Mouse (Mus musculus) cerebellum, adult 2 months (tissue): Measurements from ENCODE around the gene 9930021J03Rik. TPM values are rescaled to one million over a fixed set of nuclear protein-coding genes. Genes with fewer than 3 reads are reported as not detected.

Experiments
- DNase-seq, 2 experiments: peaks; one replicate each; pipeline ENCODE4 v3.0.0; 2021
- H3K27ac ChIP-seq: fragments of 200-500 bp; 2 replicates; pipeline ENCODE4 v1.5.1; 2012; ENCODE audit warnings: low read length, control low read depth, inconsistent platforms; ENCODE audit not compliant: insufficient read depth
- H3K27me3 ChIP-seq: fragments of 200-500 bp; 2 replicates; pipeline ENCODE4 v1.6.1; 2012; ENCODE audit warnings: inconsistent platforms, mild to moderate bottlenecking, low read length, moderate library complexity; ENCODE audit not compliant: control insufficient read depth, insufficient read depth
- H3K4me1 ChIP-seq: fragments of 200-500 bp; 2 replicates; pipeline ENCODE4 v1.6.1; 2011; ENCODE audit warnings: low read length; ENCODE audit not compliant: control insufficient read depth, insufficient read depth
- H3K4me3 ChIP-seq: fragments of 200-500 bp; replicated peaks from 2 replicates; pipeline ENCODE3; 2011; ENCODE audit warnings: mild to moderate bottlenecking, low read depth, low read length, control low read depth; ENCODE audit not compliant: insufficient read depth
- CTCF ChIP-seq: fragments of 200-500 bp; IDR thresholded peaks from 2 replicates; pipeline ENCODE4 v1.5.1; 2011; ENCODE audit warnings: low read depth, mild to moderate bottlenecking, control low read depth, low read length, moderate library complexity, borderline replicate concordance; ENCODE audit not compliant: insufficient read depth
- POLR2A ChIP-seq: fragments of 200-500 bp; IDR thresholded peaks from 2 replicates; pipeline ENCODE4 v1.6.1; 2011; ENCODE audit warnings: low read length, control low read depth, borderline replicate concordance; ENCODE audit not compliant: insufficient read depth
- WGBS: fragments of 180-500 bp; shearing (Covaris S2); methylation state at CpG from one replicate; pipeline ENCODE4 v1.1.7; 2018; 5-methylcytosine and 5-hydroxymethylcytosine counted together
- polyA plus RNA-seq: library from polyadenylated mRNA; depleted of rRNA; stranded (reverse); fragments of >200 nt; gene quantifications from 2 replicates; pipeline ENCODE4 v1.2.3, GENCODE M21; 2012

9930021J03Rik gene
- polyA plus RNA-seq, 1 experiment, result 25.6 TPM

DNA sequence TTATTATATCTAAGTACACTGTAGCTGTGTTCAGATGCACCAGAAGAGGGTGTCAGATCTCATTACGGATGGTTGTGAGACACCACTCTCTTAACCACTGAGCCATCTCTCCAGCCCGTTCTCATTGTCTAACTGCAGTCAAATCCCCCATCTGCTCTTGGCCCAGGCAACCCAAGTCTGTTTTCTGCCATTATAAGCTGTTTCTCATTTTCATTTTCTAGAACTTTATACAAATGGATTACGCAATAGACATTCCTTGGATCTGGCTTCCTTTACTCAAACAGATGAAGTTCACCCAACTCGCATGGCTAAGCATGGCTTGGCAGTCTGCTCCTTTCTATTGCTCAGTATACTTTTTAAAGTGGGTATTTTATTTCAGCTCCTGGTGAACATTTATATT, 34.9 kb upstream of the 9930021J03Rik start:
- H3K27ac ChIP-seq, result no peak overlapping the region
- H3K4me1 ChIP-seq, result no peaks in the 10 kb centered on the region
- TF ChIP-seq POLR2A (no peak), CTCF (no peak)
- H3K4me3 ChIP-seq, result no peak overlapping the region
- no peaks in the 10 kb centered on the region for H3K27me3 ChIP-seq
- WGBS, result 55% methylated on average over 4 of the region's 4 CpGs
- DNase-seq, result no peak

DNA sequence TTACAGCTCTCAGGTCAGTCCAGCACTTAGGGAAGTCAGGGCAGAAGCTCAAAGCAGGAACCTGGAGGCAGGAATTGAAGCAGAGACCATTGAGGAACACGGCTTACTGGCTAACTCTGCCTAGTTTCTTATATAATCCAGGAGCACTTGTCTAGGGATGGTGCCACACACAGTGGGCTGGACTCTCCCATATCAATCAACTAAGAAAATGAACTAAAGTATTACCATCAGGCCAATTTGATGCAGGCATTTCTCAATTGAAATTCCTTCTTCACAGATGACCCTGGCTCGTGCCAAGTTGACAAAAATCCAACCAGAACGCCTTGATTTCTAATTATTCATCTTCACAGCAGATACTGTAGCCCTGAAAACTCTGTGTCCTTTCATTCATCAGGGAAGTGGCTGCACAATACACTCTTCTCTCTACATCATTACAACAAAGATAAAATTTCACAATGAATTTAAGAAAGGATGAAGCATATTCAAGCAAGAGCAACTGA, 32.9 kb upstream of the 9930021J03Rik start:
- H3K27ac ChIP-seq, result no peak overlapping the region
- WGBS, result 32% methylated on average over 3 of the region's 3 CpGs
- no peak for TF ChIP-seq POLR2A
- no peak for TF ChIP-seq CTCF

DNA sequence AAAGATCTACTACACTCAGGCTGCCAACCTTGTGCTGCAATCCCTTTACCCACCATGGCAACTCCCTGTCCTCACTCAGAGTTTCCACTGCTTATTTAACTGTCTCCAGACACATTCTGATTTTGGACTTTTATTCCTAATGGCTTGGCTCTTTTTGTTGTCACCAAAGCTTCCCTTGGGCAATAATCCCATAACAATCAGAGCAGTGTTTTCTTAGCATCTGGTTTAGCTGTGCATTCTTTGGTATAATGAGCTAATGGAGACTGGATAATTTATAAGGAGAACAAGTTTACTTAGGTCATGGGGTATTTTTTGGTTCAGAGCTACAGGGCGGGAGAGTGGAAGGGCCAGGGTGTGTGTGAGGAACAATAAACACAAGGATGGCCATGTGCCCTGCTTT, 32.4 kb upstream of the 9930021J03Rik start:
- no peak overlapping the region for H3K4me3 ChIP-seq
- H3K27ac ChIP-seq, result no peak overlapping the region
- H3K27me3 ChIP-seq, result no peaks in the 10 kb centered on the region
- DNase-seq, result no peak
- no peaks in the 10 kb centered on the region for H3K4me1 ChIP-seq
- WGBS, result 82% methylated on average over 1 of the region's 1 CpGs
- no peak for TF ChIP-seq CTCF
- no peak for TF ChIP-seq POLR2A

More for the DNA sequence above, 32.9 kb upstream of the 9930021J03Rik start:
- Histone ChIP-seq H3K4me3 (no peak overlapping the region), H3K27me3 (no peaks in the 10 kb centered on the region), H3K4me1 (no peaks in the 10 kb centered on the region)
- no peak for DNase-seq

DNA sequence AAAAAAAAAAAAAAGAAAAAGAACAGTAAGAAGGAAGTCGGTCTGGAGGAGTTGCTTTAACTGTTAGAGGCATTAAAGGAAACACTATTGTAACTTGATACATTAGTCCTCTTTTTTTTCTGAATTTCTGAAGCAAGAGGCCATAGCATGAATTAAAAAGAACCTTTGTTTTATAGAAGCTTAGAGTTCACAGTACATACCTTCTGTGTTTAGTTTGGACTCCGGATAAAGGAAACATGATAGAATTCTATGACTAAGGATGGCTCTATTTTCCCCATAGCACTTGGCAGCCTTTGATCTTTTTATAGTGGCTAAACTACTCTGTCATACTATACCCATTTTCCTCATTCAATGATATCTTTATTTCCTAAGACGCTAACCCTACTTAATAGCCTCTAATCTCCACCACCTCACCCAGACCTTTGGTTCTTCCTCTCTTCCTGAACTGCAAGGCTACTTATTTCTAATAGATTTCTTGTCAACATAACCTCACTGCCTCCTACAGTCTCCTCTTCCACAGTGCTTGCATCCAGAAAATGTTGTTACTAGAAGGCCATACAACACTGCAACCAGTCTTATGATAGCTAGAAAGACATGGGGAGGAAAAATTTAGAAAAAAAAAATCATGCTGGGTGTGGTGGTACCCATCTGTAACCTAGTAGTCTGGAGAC, 29.7 kb upstream of the 9930021J03Rik start:
- no peak for DNase-seq
- 76% methylated on average over 3 of the region's 3 CpGs for WGBS
- Histone ChIP-seq H3K4me3 (no peak overlapping the region), H3K27me3 (no peaks in the 10 kb centered on the region), H3K4me1 (no peaks in the 10 kb centered on the region), H3K27ac (no peak overlapping the region)
- no peak for TF ChIP-seq POLR2A
- no peak for TF ChIP-seq CTCF

DNA sequence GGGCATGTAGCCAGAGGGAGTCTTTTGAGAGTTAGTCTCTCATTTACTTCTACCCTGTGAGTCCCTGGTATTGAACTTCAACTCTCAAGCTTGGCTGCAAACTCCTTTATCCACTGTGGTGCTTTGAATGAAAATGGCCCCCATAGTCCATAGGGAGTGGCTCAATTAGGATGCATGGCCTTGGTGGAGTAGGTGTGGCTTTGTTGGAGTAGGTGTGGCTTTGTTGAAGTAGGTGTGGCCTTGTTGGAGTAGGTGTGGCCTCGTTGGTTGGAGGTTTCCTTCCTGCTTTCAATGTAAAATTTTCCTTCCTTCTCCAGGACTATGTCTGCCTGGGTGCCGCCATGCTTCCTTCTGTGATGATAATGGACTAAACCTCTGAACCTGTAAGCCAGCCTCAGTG, 25.1 kb upstream of the 9930021J03Rik start:
- Histone ChIP-seq H3K27me3 (no peaks in the 10 kb centered on the region), H3K27ac (no peak overlapping the region), H3K4me3 (no peak overlapping the region), H3K4me1 (no peaks in the 10 kb centered on the region)
- DNase-seq, result no peak
- TF ChIP-seq POLR2A (no peak), CTCF (no peak)
- WGBS, result 71% methylated on average over 2 of the region's 2 CpGs

DNA sequence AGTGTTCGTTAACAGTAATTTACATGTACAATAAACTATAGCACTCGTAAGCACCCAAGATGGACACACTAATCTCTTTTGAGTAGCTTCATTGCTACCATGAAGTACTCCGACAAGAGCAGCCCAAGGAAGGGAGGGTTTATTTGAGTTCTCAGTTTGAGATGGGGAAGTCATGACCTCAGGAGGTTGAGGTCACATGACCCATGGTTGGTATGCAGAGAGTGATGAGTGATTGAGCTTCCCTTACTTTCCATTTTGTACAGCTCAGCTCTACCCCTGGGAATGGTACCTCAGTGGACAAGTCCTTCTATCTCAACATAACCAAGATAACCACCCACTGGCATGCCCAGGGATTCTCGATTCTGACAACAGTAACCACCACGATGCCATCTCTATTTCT, 22.8 kb upstream of the 9930021J03Rik start:
- DNase-seq, result no peak
- Histone ChIP-seq H3K27ac (no peak overlapping the region), H3K4me3 (no peak overlapping the region), H3K4me1 (no peaks in the 10 kb centered on the region), H3K27me3 (no peaks in the 10 kb centered on the region)
- WGBS, result 82% methylated on average over 5 of the region's 5 CpGs
- no peak for TF ChIP-seq CTCF
- no peak for TF ChIP-seq POLR2A

DNA sequence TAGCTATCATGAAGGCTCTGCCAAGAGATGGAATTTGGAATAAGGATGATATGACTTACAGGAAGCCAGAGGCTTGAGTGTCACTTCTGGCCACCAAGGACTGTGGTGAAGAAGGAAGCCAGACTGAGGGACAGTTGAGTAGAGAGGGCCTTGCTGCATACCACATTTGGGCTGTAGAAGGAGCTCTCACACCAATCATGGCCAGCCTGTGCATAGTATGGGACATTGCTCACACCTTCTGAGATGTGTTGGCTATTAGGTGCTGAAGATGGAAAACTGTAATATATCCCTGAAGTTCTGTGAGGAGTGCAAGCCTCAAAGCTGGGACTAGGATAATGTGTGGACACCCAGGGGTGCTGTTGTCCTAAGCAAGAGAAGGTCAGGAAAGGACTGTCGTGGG, 20.9 kb upstream of the 9930021J03Rik start:
- DNase-seq, result no peak
- no peak for TF ChIP-seq POLR2A
- TF ChIP-seq CTCF, result peak; percentile 31; the same call in 1 of the 2 replicates
- WGBS, result 70% methylated on average over 1 of the region's 1 CpGs
- Histone ChIP-seq H3K27ac (no peak overlapping the region), H3K4me3 (no peak overlapping the region), H3K27me3 (no peaks in the 10 kb centered on the region), H3K4me1 (no peaks in the 10 kb centered on the region)

DNA sequence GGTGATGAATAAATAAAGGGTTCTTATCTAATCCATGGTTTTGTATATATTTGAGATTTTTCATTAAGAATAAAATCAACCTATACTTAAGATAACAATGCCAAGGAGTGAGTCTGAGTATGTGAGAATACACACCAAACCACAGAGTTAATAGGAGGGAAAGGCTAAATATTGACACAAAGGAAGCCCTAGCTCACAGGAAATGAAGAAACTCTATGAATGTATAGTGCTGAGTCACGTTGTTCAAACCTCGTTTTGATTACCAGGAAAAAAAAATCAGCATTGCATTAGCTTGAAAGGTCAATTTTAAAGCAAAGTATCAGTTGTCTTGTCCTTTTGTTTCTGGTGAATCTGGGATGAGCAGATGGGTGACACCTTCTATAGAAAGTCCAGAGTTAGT, 19.2 kb upstream of the 9930021J03Rik start:
- H3K27me3 ChIP-seq, result no peaks in the 10 kb centered on the region
- WGBS, result 71% methylated on average over 2 of the region's 2 CpGs
- no peak overlapping the region for H3K4me3 ChIP-seq
- TF ChIP-seq CTCF (no peak), POLR2A (no peak)
- no peaks in the 10 kb centered on the region for H3K4me1 ChIP-seq
- no peak for DNase-seq
- H3K27ac ChIP-seq, result no peak overlapping the region
